In genomic region chr17:80500025-80500424, GRCm38 (mm10) we compare ENCODE assay signal across 17 mouse cellular contexts.
"Had no signal": no experiment of that assay in that cellular context is flagged by ENCODE, and none has a peak within 500 bp of the region (broad histone marks: within the 10 kb centered on the region; RNA-seq: fewer than 3 reads in every experiment).

No protein-coding gene starts in this region.

- DNase-seq: lung, adult 2 months; lung, postnatal 14 days; lung, postnatal 36 days; right cerebral cortex, postnatal 14 days; thymus, adult 2 months; thymus, postnatal 25 days; thymus, postnatal 4 days had no signal

- H3K4me2 ChIP-seq: lung, embryonic 15.5 days; midbrain, embryonic 11.5 days; midbrain, embryonic 13.5 days; midbrain, embryonic 15.5 days; neural tube, embryonic 12.5 days; stomach, embryonic 15.5 days had no signal

- H3K27me3 ChIP-seq: lung, embryonic 15.5 days; megakaryocyte, embryonic 14.5 days; midbrain, embryonic 13.5 days; midbrain, embryonic 15.5 days; neural tube, embryonic 12.5 days; stomach, embryonic 15.5 days had no signal

- H3K4me3 ChIP-seq: lung, embryonic 15.5 days; midbrain, embryonic 13.5 days; midbrain, embryonic 15.5 days; neural tube, embryonic 12.5 days; stomach, embryonic 15.5 days had no signal

- H3K36me3 ChIP-seq: lung, embryonic 15.5 days; midbrain, embryonic 13.5 days; midbrain, embryonic 15.5 days; neural tube, embryonic 12.5 days; stomach, embryonic 15.5 days had no signal

- ATAC-seq: lung, postnatal 0 days; midbrain, embryonic 13.5 days; midbrain, embryonic 15.5 days had no signal

- H3K9ac ChIP-seq: lung, embryonic 15.5 days; midbrain, embryonic 13.5 days; midbrain, embryonic 15.5 days; neural tube, embryonic 12.5 days; stomach, embryonic 15.5 days had no signal

- H3K27ac ChIP-seq: lung, embryonic 15.5 days; macrophage; midbrain, embryonic 13.5 days; midbrain, embryonic 15.5 days; neural tube, embryonic 12.5 days; stomach, embryonic 15.5 days; stomach, postnatal 0 days had no signal

- H3K9me3 ChIP-seq: lung, embryonic 15.5 days; megakaryocyte, embryonic 14.5 days; midbrain, embryonic 13.5 days; midbrain, embryonic 15.5 days; neural tube, embryonic 12.5 days; stomach, embryonic 15.5 days had no signal

- H3K4me1 ChIP-seq: lung, embryonic 15.5 days; midbrain, embryonic 13.5 days; midbrain, embryonic 15.5 days; neural tube, embryonic 12.5 days; stomach, embryonic 15.5 days had no signal
